7 mouse cellular contexts compared by ENCODE assay signal in genomic region chrX:73228606-73229214, GRCm38 (mm10). TPM values are rescaled to one million over a fixed set of nuclear protein-coding genes. Genes with fewer than 3 reads are reported as not detected.
DNase-seq lines count a peak whose midpoint lies in the region; ATAC-seq lines count a peak whose summit lies in the region.

No protein-coding gene starts in this region.

- WGBS in intestine, embryonic 15.5 days = 17% methylated on average over 51 of the region's 51 CpGs
- 19% methylated on average over 50 of the region's 51 CpGs for WGBS in limb, embryonic 15.5 days
- WGBS in midbrain, embryonic 16.5 days = 25% methylated on average over 42 of the region's 51 CpGs

- H3K27ac ChIP-seq in intestine, embryonic 15.5 days = peak overlapping the region; percentile 87
- H3K27ac ChIP-seq in limb, embryonic 15.5 days = peak overlapping the region; percentile 86
- H3K27ac ChIP-seq in midbrain, embryonic 16.5 days (ENCODE audit: low read length) = peak overlapping the region; percentile 93

- ATAC-seq in activated CD4-positive, CD25-positive, alpha-beta regulatory T cell, adult 4 months = peak; percentile 30
- peak; percentile 50 for ATAC-seq in common myeloid progenitor, adult 5-6 weeks (replicated peaks; ENCODE audit: low read depth, poor library complexity, severe bottlenecking)
- ATAC-seq in intestine, embryonic 15.5 days = peak; percentile 70
- peak; percentile 55; the same call in 1 of the 2 replicates for ATAC-seq in limb, embryonic 15.5 days (ENCODE audit: insufficient number of reproducible peaks, low FRiP score, low TSS enrichment, low read depth)
- ATAC-seq in midbrain, embryonic 16.5 days = peak; percentile 82

- H3K4me2 ChIP-seq in intestine, embryonic 15.5 days (replicated peaks) = peak overlapping the region; percentile 76
- peak overlapping the region; percentile 77 for H3K4me2 ChIP-seq in limb, embryonic 15.5 days
- peak overlapping the region; percentile 59 for H3K4me2 ChIP-seq in midbrain, embryonic 16.5 days (ENCODE audit: low read length)

- H3K9me3 ChIP-seq in intestine, embryonic 15.5 days = no peaks in the 10 kb centered on the region
- H3K9me3 ChIP-seq in limb, embryonic 15.5 days = no peaks in the 10 kb centered on the region
- no peaks in the 10 kb centered on the region for H3K9me3 ChIP-seq in midbrain, embryonic 16.5 days (replicated peaks; ENCODE audit: control insufficient read depth, low read length, poor library complexity, severe bottlenecking)

- H3K9ac ChIP-seq in intestine, embryonic 15.5 days = peak overlapping the region; percentile 64
- peak overlapping the region; percentile 44 for H3K9ac ChIP-seq in limb, embryonic 15.5 days
- peak overlapping the region; percentile 79 for H3K9ac ChIP-seq in midbrain, embryonic 16.5 days (ENCODE audit: low read depth, low read length)

- H3K4me3 ChIP-seq in intestine, embryonic 15.5 days (replicated peaks) = peak overlapping the region; percentile 62
- H3K4me3 ChIP-seq in limb, embryonic 15.5 days = peak overlapping the region; percentile 57
- peak overlapping the region; percentile 66 for H3K4me3 ChIP-seq in midbrain, embryonic 16.5 days (ENCODE audit: low read depth, low read length)

- H3K27me3 ChIP-seq in intestine, embryonic 15.5 days (replicated peaks) = no peaks in the 10 kb centered on the region; the same call in 1 of the 2 replicates
- H3K27me3 ChIP-seq in limb, embryonic 15.5 days = peaks cover 16% of the 10 kb centered on the region
- no peaks in the 10 kb centered on the region for H3K27me3 ChIP-seq in midbrain, embryonic 16.5 days (ENCODE audit: control insufficient read depth, insufficient read depth, low read depth, low read length)

- H3K4me1 ChIP-seq in intestine, embryonic 15.5 days (replicated peaks) = no peaks in the 10 kb centered on the region
- no peaks in the 10 kb centered on the region; the same call in 1 of the 2 replicates for H3K4me1 ChIP-seq in limb, embryonic 15.5 days
- H3K4me1 ChIP-seq in midbrain, embryonic 16.5 days (ENCODE audit: control insufficient read depth, insufficient read depth, low read length) = peaks cover 13% of the 10 kb centered on the region; the same call in 1 of the 2 replicates

- peak; percentile 65 for DNase-seq in gastrocnemius, postnatal 25 days
- DNase-seq in spleen, adult 18-20 months = peak; percentile 46 to 48

- H3K36me3 ChIP-seq in intestine, embryonic 15.5 days = no peaks in the 10 kb centered on the region
- H3K36me3 ChIP-seq in limb, embryonic 15.5 days = no peaks in the 10 kb centered on the region
- no peaks in the 10 kb centered on the region for H3K36me3 ChIP-seq in midbrain, embryonic 16.5 days (ENCODE audit: control insufficient read depth, insufficient read depth, low read length)

RNA-seq across cellular contexts. Expression of gene F8a, which starts 0.6 kb away (rescaled TPM):
- polyA plus RNA-seq in activated CD4-positive, CD25-positive, alpha-beta regulatory T cell, adult 4 months (2017; shearing (Covaris generic)) = 1 to 10 TPM; 1.3 to 1.5 TPM
- total RNA-seq in common myeloid progenitor, adult 5-6 weeks (2017) = 4.7 and 7.4 TPM in 2 replicates
- total RNA-seq in gastrocnemius, postnatal 25 days (2021) = 1 to 10 TPM; 6.3 to 7.7 TPM
- polyA plus RNA-seq in intestine, embryonic 15.5 days (2015; fragmentation: Nextera tagmentation; extraction: Ambion mirVana) = 13.4 and 14.6 TPM in 2 replicates
- polyA plus RNA-seq in limb, embryonic 15.5 days (2015; fragmentation: Nextera tagmentation; extraction: Ambion mirVana) = 12.9 and 14.0 TPM in 2 replicates
- 35.1 and 37.5 TPM in 2 replicates for polyA plus RNA-seq in midbrain, embryonic 16.5 days (2015; fragmentation: Nextera tagmentation; extraction: Ambion mirVana)

RNA-seq across cellular contexts. Expression of gene Xlr4c, which starts 14.2 kb away (rescaled TPM):
- 10 to 100 TPM; 85.6 to 87.3 TPM for polyA plus RNA-seq in activated CD4-positive, CD25-positive, alpha-beta regulatory T cell, adult 4 months (2017; shearing (Covaris generic))
- total RNA-seq in common myeloid progenitor, adult 5-6 weeks (2017) = 5.8 and 6.2 TPM in 2 replicates
- total RNA-seq in gastrocnemius, postnatal 25 days (2021) = not detected
- 0.84 and 0.91 TPM in 2 replicates for polyA plus RNA-seq in intestine, embryonic 15.5 days (2015; fragmentation: Nextera tagmentation; extraction: Ambion mirVana)
- 0.14 and 0.22 TPM in 2 replicates for polyA plus RNA-seq in limb, embryonic 15.5 days (2015; fragmentation: Nextera tagmentation; extraction: Ambion mirVana)
- 0.32 TPM in 1 of 2 replicates, not detected in the other for polyA plus RNA-seq in midbrain, embryonic 16.5 days (2015; fragmentation: Nextera tagmentation; extraction: Ambion mirVana)

RNA-seq across cellular contexts. Expression of gene Xlr4b, which starts 14.6 kb away (rescaled TPM):
- polyA plus RNA-seq in activated CD4-positive, CD25-positive, alpha-beta regulatory T cell, adult 4 months (2017; shearing (Covaris generic)) = 100 to 1,000 TPM; 144 to 160 TPM
- 20.1 and 36.6 TPM in 2 replicates for total RNA-seq in common myeloid progenitor, adult 5-6 weeks (2017)
- total RNA-seq in gastrocnemius, postnatal 25 days (2021) = not detected
- polyA plus RNA-seq in intestine, embryonic 15.5 days (2015; fragmentation: Nextera tagmentation; extraction: Ambion mirVana) = 1.0 and 1.4 TPM in 2 replicates
- polyA plus RNA-seq in limb, embryonic 15.5 days (2015; fragmentation: Nextera tagmentation; extraction: Ambion mirVana) = 0.52 and 1.0 TPM in 2 replicates
- 0.48 and 0.80 TPM in 2 replicates for polyA plus RNA-seq in midbrain, embryonic 16.5 days (2015; fragmentation: Nextera tagmentation; extraction: Ambion mirVana)

RNA-seq across cellular contexts. Expression of gene Xlr3c, which starts 36.5 kb away (rescaled TPM):
- polyA plus RNA-seq in activated CD4-positive, CD25-positive, alpha-beta regulatory T cell, adult 4 months (2017; shearing (Covaris generic)) = not detected
- not detected in 2 replicates for total RNA-seq in common myeloid progenitor, adult 5-6 weeks (2017)
- under 1 TPM in 1 of 2 experiments, not detected in 1; 0.24 TPM for total RNA-seq in gastrocnemius, postnatal 25 days (2021)
- not detected in 2 replicates for polyA plus RNA-seq in intestine, embryonic 15.5 days (2015; fragmentation: Nextera tagmentation; extraction: Ambion mirVana)
- 0.37 TPM in 1 of 2 replicates, not detected in the other for polyA plus RNA-seq in limb, embryonic 15.5 days (2015; fragmentation: Nextera tagmentation; extraction: Ambion mirVana)
- polyA plus RNA-seq in midbrain, embryonic 16.5 days (2015; fragmentation: Nextera tagmentation; extraction: Ambion mirVana) = not detected in 2 replicates

RNA-seq across cellular contexts. Expression of gene Xlr3b, which starts 36.7 kb away (rescaled TPM):
- 10 to 100 TPM; 12.7 to 30.6 TPM for polyA plus RNA-seq in activated CD4-positive, CD25-positive, alpha-beta regulatory T cell, adult 4 months (2017; shearing (Covaris generic))
- 3.2 and 7.7 TPM in 2 replicates for total RNA-seq in common myeloid progenitor, adult 5-6 weeks (2017)
- total RNA-seq in gastrocnemius, postnatal 25 days (2021) = 1 to 10 TPM in 1 of 2 experiments, under 1 TPM in 1; 0.51 to 2.7 TPM
- polyA plus RNA-seq in intestine, embryonic 15.5 days (2015; fragmentation: Nextera tagmentation; extraction: Ambion mirVana) = 9.0 and 9.8 TPM in 2 replicates
- 12.6 and 12.9 TPM in 2 replicates for polyA plus RNA-seq in limb, embryonic 15.5 days (2015; fragmentation: Nextera tagmentation; extraction: Ambion mirVana)
- 13.1 and 13.7 TPM in 2 replicates for polyA plus RNA-seq in midbrain, embryonic 16.5 days (2015; fragmentation: Nextera tagmentation; extraction: Ambion mirVana)

Comparison
In these comparisons a context has a peak if more than half of its experiments do, and no peak if none do; other contexts are left out.
1. Peak in every context shown above with its lines: DNase-seq, ATAC-seq, H3K4me3 ChIP-seq and H3K27ac ChIP-seq.
2. ATAC-seq: peak in every context shown above with its lines; median percentile 82 in midbrain, embryonic 16.5 days; 70 in intestine, embryonic 15.5 days; 55 in limb, embryonic 15.5 days; 50 in common myeloid progenitor, adult 5-6 weeks; 30 in activated CD4-positive, CD25-positive, alpha-beta regulatory T cell, adult 4 months.
3. RNA of gene Xlr4c, which starts 14.2 kb away (polyA plus RNA-seq): 85.6 to 87.3 TPM in activated CD4-positive, CD25-positive, alpha-beta regulatory T cell, adult 4 months; 0.84 to 0.91 TPM in intestine, embryonic 15.5 days, 0.32 TPM in midbrain, embryonic 16.5 days and 0.14 to 0.22 TPM in limb, embryonic 15.5 days; every median in the first group is over 10 times any median in the second.
4. RNA of gene Xlr4b, which starts 14.6 kb away (polyA plus RNA-seq): 144 to 160 TPM in activated CD4-positive, CD25-positive, alpha-beta regulatory T cell, adult 4 months; 1.0 to 1.4 TPM in intestine, embryonic 15.5 days, 0.52 to 1.0 TPM in limb, embryonic 15.5 days and 0.48 to 0.80 TPM in midbrain, embryonic 16.5 days; every median in the first group is over 10 times any median in the second.